Mouse (Mus musculus) midbrain, embryonic 16.5 days (tissue): ENCODE measurements around the gene Spryd4. TPM values are rescaled to one million over a fixed set of nuclear protein-coding genes. Genes with fewer than 3 reads are reported as not detected.

Experiments used
- ATAC-seq: fragments of 200-750 bp; cut with Nextera tagmentation; 2 replicates; pipeline ENCODE4 v1.8.0; 2017; ENCODE audit warnings: moderate TSS enrichment
- H3K27ac ChIP-seq: fragments of 300-500 bp; sonication (generic); 2 replicates; pipeline ENCODE4 v1.5.1; 2014; ENCODE audit warnings: mild to moderate bottlenecking, low read length, mixed read lengths
- H3K27me3 ChIP-seq: fragments of 300-500 bp; sonication (generic); 2 replicates; pipeline ENCODE4 v1.6.1; 2014; ENCODE audit warnings: low read depth, low read length, mixed read lengths; ENCODE audit not compliant: control insufficient read depth, insufficient read depth
- H3K36me3 ChIP-seq: fragments of 300-500 bp; sonication (generic); 2 replicates; pipeline ENCODE4 v1.6.1; 2014; ENCODE audit warnings: mild to moderate bottlenecking, low read length, moderate library complexity, mixed read lengths; ENCODE audit not compliant: control insufficient read depth, insufficient read depth
- H3K4me1 ChIP-seq: fragments of 300-500 bp; sonication (generic); 2 replicates; pipeline ENCODE4 v1.6.1; 2014; ENCODE audit warnings: mild to moderate bottlenecking, low read length, mixed read lengths; ENCODE audit not compliant: control insufficient read depth, insufficient read depth
- H3K4me2 ChIP-seq: fragments of 300-500 bp; sonication (generic); 2 replicates; pipeline ENCODE4 v1.6.1; 2014; ENCODE audit warnings: mild to moderate bottlenecking, low read length, mixed read lengths
- H3K4me3 ChIP-seq: fragments of 300-500 bp; sonication (generic); 2 replicates; pipeline ENCODE4 v1.5.1; 2014; ENCODE audit warnings: low read depth, mild to moderate bottlenecking, low read length, moderate library complexity, mixed read lengths
- H3K9ac ChIP-seq: fragments of 300-500 bp; sonication (generic); 2 replicates; pipeline ENCODE4 v1.6.1; 2014; ENCODE audit warnings: low read depth, low read length, mixed read lengths
- H3K9me3 ChIP-seq: fragments of 300-500 bp; sonication (generic); replicated peaks from 2 replicates; pipeline ENCODE4 v1.6.1; 2014; ENCODE audit warnings: mild to moderate bottlenecking, low read length, mixed read lengths; ENCODE audit not compliant: control insufficient read depth, poor library complexity, severe bottlenecking
- WGBS: fragments of 180-500 bp; shearing (Covaris S2); extraction: QIAGEN DNeasy Blood & Tissue Kit; methylation state at CpG from one replicate; pipeline ENCODE4 v1.1.7; 2014; 5-methylcytosine and 5-hydroxymethylcytosine counted together
- polyA plus RNA-seq: library from polyadenylated mRNA; unstranded; fragments of >200 nt; fragmentation: Nextera tagmentation; extraction: Ambion mirVana; gene quantifications from 2 replicates; pipeline ENCODE4 v1.2.1, GENCODE M21; 2015

The Spryd4 gene
- polyA plus RNA-seq, 1 experiment from 2014 or later: 22.1 TPM

DNA sequence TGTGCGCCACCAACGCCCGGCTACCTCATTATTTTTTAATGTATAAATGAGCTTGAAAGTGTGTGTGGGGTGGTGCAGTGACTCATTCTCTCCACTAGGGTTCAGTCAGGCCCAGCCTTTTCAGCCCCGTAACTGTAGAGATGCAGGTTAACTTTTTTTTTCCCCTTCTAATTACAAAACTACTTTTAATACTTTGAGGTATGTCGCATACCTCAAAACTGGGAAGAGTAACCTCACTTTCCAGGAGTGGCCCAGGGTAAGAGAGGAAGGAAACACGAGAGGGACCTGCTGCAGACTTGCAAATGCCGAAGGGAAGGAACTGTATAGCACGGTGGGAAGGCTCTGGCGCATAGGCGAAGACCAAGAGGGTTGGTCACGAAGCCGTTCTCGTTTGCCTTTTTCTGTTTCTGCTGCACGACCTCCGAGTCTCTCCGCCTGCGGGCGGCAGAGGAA, 1.3 kb upstream of the Spryd4 start:
- Histone ChIP-seq H3K36me3 (no peaks in the 10 kb centered on the region), H3K4me2 (peak overlapping the region; percentile 49), H3K9me3 (no peaks in the 10 kb centered on the region), H3K4me1 (peaks cover 15% of the 10 kb centered on the region), H3K27ac (no peak overlapping the region), H3K27me3 (peaks cover 2% of the 10 kb centered on the region; the same call in 1 of the 2 replicates), H3K4me3 (peak overlapping the region; percentile 18), H3K9ac (0 out of 2 replicates have a peak overlapping the region, but pooled peaks have one; percentile 35)
- WGBS: 2% methylated on average over 18 of the region's 18 CpGs
- no peak for ATAC-seq

DNA sequence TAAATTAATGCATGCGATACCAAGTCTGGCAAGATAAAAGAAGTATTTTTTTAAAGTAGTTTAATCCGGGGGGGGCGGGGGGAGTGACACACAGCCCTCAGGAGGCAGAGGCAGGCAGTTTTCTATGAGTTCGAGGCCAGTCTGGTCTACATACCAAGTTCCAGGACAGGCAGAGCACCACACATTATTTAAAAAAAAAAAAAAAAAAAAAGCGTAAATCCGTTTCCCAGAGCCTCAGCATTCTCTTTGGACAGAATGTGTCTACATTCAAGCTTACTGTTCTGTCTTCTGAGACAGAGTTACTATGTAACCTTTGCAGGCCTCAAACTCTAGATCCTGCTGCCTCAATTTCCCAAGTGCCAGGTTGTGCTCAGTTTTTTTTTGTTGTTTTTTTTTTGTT, 541 bp upstream of the Spryd4 start:
- H3K4me2 ChIP-seq: peak overlapping the region; percentile 97
- 49% methylated on average over 6 of the region's 6 CpGs for WGBS
- H3K36me3 ChIP-seq: no peaks in the 10 kb centered on the region
- no peaks in the 10 kb centered on the region for H3K9me3 ChIP-seq
- H3K4me1 ChIP-seq: peaks cover 15% of the 10 kb centered on the region
- H3K27me3 ChIP-seq: peaks cover 2% of the 10 kb centered on the region; the same call in 1 of the 2 replicates
- ATAC-seq: 0 out of 2 replicates have a peak, but pooled peaks have one; percentile 7
- peak overlapping the region; percentile 61 for H3K27ac ChIP-seq
- peak overlapping the region; percentile 60 for H3K9ac ChIP-seq
- H3K4me3 ChIP-seq: peak overlapping the region; percentile 53

DNA sequence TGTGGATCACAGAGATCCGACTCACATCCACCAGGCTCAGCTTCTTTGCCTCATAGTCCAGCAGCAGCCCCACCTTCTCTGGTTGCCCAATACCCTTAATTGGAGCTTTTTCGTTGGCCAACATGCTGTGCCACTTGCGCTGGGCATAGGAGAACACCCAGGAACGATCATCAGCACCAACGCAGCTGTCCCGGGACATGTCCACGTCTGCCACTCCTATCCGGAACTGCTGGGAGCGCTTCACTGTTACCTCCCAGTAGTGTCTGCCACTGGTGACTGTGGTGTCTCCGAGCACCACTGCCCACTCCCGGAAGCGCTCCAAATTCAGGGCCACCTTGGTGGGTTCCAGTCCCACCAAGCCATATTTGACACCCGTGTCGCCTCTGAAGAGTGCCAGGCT, 653 bp downstream of the Spryd4 start:
- H3K36me3 ChIP-seq: no peaks in the 10 kb centered on the region
- peak overlapping the region; percentile 53 for H3K4me3 ChIP-seq
- peak overlapping the region; percentile 60 for H3K9ac ChIP-seq
- no peaks in the 10 kb centered on the region for H3K9me3 ChIP-seq
- peaks cover 15% of the 10 kb centered on the region for H3K4me1 ChIP-seq
- ATAC-seq: peak; percentile 29; the same call in 1 of the 2 replicates
- WGBS: 23% methylated on average over 14 of the region's 14 CpGs
- peak overlapping the region; percentile 97 for H3K4me2 ChIP-seq
- H3K27ac ChIP-seq: no peak overlapping the region
- peaks cover 2% of the 10 kb centered on the region; the same call in 1 of the 2 replicates for H3K27me3 ChIP-seq

DNA sequence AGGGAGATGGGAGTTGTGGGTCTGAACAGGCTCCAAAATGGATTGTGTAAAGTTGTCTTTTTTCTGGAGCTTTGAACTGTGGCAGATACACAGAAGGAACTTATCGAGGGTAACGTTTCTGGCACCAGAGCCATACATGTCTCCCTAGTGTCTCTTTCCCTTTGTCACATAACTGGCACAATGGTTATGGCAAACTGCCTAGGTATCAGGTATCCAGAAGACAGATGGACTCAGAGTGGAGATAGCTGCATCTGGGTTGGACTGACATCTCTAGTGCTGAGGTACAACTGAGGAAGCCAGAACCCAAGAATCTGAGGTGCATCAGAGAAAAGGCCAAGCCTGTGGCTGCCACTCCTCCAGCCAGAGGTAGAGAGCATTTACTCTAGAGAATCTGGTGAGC, 1.5 kb downstream of the Spryd4 start:
- peaks cover 2% of the 10 kb centered on the region; the same call in 1 of the 2 replicates for H3K27me3 ChIP-seq
- H3K9ac ChIP-seq: no peak overlapping the region
- H3K27ac ChIP-seq: no peak overlapping the region
- no peak overlapping the region for H3K4me3 ChIP-seq
- no peaks in the 10 kb centered on the region for H3K36me3 ChIP-seq
- H3K4me1 ChIP-seq: peaks cover 15% of the 10 kb centered on the region
- ATAC-seq: no peak
- no peak overlapping the region for H3K4me2 ChIP-seq
- WGBS: 92% methylated on average over 2 of the region's 2 CpGs
- no peaks in the 10 kb centered on the region for H3K9me3 ChIP-seq

DNA sequence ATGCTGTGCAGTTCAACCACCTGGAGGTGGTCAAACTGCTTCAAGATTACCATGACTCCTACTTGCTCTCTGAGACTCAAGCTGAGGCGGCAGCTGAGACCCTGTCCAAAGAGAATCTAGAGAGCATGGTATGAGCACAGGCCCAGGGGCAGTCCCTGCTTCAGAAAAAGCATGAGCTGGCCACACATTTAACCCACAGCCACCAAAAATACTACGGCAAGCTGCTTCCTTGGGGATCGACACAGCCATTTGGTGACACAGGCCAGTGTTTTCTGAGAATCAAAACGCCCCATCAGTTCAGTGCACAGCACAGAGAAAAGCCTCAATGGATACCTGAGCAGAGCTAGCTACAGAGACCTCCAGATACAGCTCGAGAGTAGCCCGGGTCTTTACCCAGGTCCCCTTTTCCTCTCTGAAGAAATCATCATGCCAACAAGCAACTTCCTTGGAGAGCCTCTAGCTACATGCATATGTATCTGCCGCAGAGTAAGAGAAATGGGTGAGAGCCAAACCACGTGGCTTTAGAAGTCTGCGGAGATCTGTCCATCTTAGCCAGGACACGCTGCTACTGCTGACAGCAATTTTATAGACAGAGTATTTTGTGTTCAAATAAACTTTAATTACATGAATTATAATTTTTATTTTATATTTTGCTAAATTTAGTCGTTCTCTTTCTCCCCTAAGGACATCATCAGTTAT, 2.1 kb downstream of the Spryd4 start:
- Histone ChIP-seq H3K9ac (no peak overlapping the region), H3K27me3 (peaks cover 2% of the 10 kb centered on the region; the same call in 1 of the 2 replicates), H3K36me3 (no peaks in the 10 kb centered on the region), H3K4me3 (no peak overlapping the region), H3K9me3 (no peaks in the 10 kb centered on the region), H3K27ac (no peak overlapping the region), H3K4me1 (peaks cover 15% of the 10 kb centered on the region), H3K4me2 (no peak overlapping the region)
- WGBS: 92% methylated on average over 11 of the region's 11 CpGs
- no peak for ATAC-seq

DNA sequence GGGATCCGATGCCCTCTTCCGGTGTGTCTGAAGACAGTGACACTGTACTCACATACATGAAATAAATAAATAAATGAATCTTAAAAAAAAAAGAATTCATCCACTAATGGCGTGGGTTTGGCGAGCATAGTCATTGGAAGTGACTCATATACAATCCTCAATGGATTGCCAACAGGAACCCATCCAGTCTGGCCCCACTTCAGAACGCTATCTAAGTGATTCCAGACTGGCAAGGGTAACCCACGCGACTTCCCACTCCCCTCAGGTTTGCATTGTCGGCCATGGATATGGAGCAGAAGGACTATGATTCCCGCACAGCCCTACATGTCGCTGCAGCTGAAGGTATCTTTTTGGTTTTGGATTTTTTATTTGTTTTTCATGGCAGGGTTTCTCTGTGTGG, 3.3 kb downstream of the Spryd4 start:
- no peak overlapping the region for H3K4me3 ChIP-seq
- H3K9me3 ChIP-seq: no peaks in the 10 kb centered on the region
- 95% methylated on average over 10 of the region's 10 CpGs for WGBS
- no peak overlapping the region for H3K9ac ChIP-seq
- ATAC-seq: no peak
- no peaks in the 10 kb centered on the region for H3K27me3 ChIP-seq
- peaks cover 15% of the 10 kb centered on the region for H3K4me1 ChIP-seq
- H3K27ac ChIP-seq: no peak overlapping the region
- H3K4me2 ChIP-seq: no peak overlapping the region
- no peaks in the 10 kb centered on the region for H3K36me3 ChIP-seq

DNA sequence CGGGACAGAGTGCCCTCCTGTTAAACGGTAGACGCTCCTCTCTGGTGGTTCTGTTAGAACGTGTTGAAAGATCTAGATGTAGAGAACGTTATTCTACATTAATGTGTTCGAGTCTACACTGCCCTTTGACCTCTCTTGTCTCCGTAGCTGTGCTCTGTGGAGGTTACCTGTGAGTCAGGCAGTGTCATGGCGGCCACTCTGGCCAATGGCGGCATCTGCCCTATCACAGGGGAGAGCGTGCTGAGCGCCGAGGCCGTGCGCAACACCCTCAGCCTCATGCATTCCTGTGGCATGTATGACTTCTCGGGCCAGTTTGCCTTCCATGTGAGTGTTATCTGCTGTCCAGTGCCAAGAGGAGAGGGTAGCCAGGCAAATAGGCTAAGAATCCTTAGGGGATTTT, 6.7 kb downstream of the Spryd4 start:
- H3K4me3 ChIP-seq: no peak overlapping the region
- no peaks in the 10 kb centered on the region for H3K4me1 ChIP-seq
- no peaks in the 10 kb centered on the region for H3K36me3 ChIP-seq
- no peaks in the 10 kb centered on the region for H3K27me3 ChIP-seq
- H3K9ac ChIP-seq: no peak overlapping the region
- H3K27ac ChIP-seq: no peak overlapping the region
- WGBS: 91% methylated on average over 15 of the region's 15 CpGs
- ATAC-seq: no peak
- no peaks in the 10 kb centered on the region for H3K9me3 ChIP-seq
- no peak overlapping the region for H3K4me2 ChIP-seq

DNA sequence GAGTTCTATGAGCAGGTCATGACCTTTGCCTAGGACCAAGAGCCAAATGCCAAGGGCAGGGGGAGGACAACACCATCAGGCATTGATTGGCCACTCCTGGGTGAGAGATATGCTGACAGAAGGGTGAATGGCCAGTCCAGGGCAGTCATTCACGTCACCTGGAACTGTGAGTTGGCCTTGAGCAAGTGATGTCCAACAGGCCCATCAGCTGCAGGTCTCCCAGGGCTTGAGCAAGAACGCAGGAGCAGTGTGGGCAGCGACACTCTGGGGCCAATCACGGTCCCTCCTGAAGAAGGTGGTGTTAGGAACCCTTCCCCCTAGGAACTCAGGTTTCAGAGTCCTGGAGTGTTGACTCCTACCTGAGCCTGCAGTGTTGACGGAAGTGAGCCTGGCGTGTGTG, 9.8 kb downstream of the Spryd4 start:
- no peak for ATAC-seq
- no peak overlapping the region for H3K27ac ChIP-seq
- no peaks in the 10 kb centered on the region for H3K36me3 ChIP-seq
- H3K9ac ChIP-seq: no peak overlapping the region
- WGBS: 75% methylated on average over 4 of the region's 6 CpGs
- H3K4me1 ChIP-seq: no peaks in the 10 kb centered on the region
- no peaks in the 10 kb centered on the region for H3K9me3 ChIP-seq
- H3K27me3 ChIP-seq: peaks cover 3% of the 10 kb centered on the region; the same call in 1 of the 2 replicates
- no peak overlapping the region for H3K4me2 ChIP-seq
- no peak overlapping the region for H3K4me3 ChIP-seq
